Mouse (Mus musculus): ENCODE data around the gene Vmn1r185.
"Not testable (repeated sequence)": the region's sequence is repeated elsewhere in the genome, so short reads cannot be mapped to it uniquely, and the experiment has no call there.

The Vmn1r185 gene

DNA sequence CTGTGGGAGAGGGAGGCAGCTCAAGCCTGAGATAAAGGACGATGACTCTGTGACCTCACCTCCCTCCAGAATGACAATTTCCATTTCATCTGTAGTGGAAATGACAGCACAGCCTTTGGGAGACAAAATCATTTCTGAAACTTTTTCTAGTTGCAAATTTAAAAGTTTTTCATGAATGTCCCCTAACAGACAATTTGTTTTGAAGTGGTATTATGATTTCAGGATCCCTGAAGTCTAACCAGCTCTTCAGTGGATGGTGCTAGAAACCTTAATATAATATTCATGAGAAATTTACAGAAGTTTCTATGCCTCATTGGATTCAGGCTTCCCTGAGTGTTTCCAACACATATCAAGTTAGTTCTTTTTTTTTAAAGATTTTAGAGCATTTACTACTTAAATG is at the start of gene Vmn1r185:
Gene Vmn1r185 (minus strand): TSS at position 101 of the 400 bp plus-strand sequence.
- DNase-seq (ENCODE audit: low read depth), result not testable (repeated sequence)

GRCm38 (mm10) chr7:26667466-26667865 is 49.2 kb upstream of the Vmn1r185 start:
- DNase-seq (ENCODE audit: low read depth), result not testable (repeated sequence)

- no peak for DNase-seq (ENCODE audit: low read depth)
These were observed 47.7 kb upstream of the Vmn1r185 start for GRCm38 (mm10) chr7:26666011-26666410.

DNA sequence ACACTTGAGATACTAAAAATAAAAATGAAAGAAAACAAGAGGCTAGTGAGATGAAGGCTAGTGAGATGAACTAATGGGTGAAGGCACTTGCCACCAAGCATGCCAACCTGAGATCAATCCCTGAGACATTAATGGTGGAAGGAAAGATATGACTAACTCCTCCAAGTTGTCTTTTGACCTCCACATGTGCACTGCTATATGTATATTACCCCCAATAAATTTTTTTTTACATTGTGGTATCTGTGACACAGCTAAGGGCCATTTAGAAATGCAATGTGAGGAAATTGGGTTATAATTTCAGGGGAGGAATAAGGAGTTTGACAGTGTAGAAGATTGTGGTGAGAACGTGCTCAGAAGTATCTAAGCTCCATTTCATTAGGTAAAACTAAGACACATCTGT is 28.5 kb downstream of the Vmn1r185 start:
- DNase-seq (ENCODE audit: low read depth), result no peak

DNA sequence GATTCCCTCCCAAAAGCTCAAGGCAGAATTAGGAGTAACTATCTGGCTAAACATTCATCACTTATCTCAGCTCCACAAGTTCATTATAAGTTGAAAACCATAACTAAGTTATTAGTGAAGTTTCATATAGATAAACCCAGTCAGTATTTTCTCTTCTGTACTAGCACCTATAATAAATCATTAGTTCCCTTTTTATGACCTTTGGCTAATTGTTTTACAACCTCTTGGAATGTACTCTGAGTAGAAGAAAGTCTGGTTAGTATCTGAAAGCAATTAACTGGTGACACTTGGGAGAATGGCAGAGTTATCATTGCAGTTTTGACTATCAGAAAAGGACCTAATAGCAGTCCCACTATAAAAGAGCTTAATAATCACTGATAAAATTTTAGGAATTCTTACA is 29.2 kb downstream of the Vmn1r185 start:
- no peak for DNase-seq (ENCODE audit: low read depth)
